Mouse (Mus musculus) MEL (cell line): ENCODE data around the gene Rbm45. TPM values are rescaled to one million over a fixed set of nuclear protein-coding genes. Genes with fewer than 3 reads are reported as not detected.

Experiments used
- DNase-seq: peaks from one replicate; pipeline ENCODE4 v3.0.0; 2011; ENCODE audit warnings: low read depth, low spot score
- H3K27ac ChIP-seq: 2 replicates; pipeline ENCODE4 v1.5.1; 2012; ENCODE audit warnings: low read depth, mild to moderate bottlenecking, control low read depth, low read length, moderate library complexity; ENCODE audit not compliant: control insufficient read depth
- H3K27me3 ChIP-seq, 2 experiments: fragments of 150-350 bp in 1 of 2; sonication (generic) in 1 of 2; 2 replicates each; pipeline ENCODE4 v1.6.1; 2012; ENCODE audit warnings: low read length in 2 of 2, mild to moderate bottlenecking in 2 of 2, improper control_type of control experiment in 1 of 2, moderate library complexity in 1 of 2; ENCODE audit not compliant: insufficient read depth in 2 of 2, control insufficient read depth in 1 of 2
- H3K36me3 ChIP-seq, 2 experiments: 2 replicates each; pipeline ENCODE4 v1.6.1; 2012 to 2014; ENCODE audit warnings: low read length in 2 of 2, improper control_type of control experiment in 1 of 2, inconsistent platforms in 1 of 2, mild to moderate bottlenecking in 1 of 2; ENCODE audit not compliant: insufficient read depth in 2 of 2, control insufficient read depth in 1 of 2
- H3K4me1 ChIP-seq, 2 experiments: fragments of 150-350 bp in 1 of 2; sonication (generic) in 1 of 2; 2 replicates each; pipeline ENCODE4 v1.6.1; 2012; ENCODE audit warnings: low read length in 2 of 2, improper control_type of control experiment in 1 of 2, mild to moderate bottlenecking in 1 of 2; ENCODE audit not compliant: insufficient read depth in 2 of 2, control insufficient read depth in 1 of 2
- H3K4me3 ChIP-seq, 2 experiments: fragments of 150-350 bp in 1 of 2; sonication (generic) in 1 of 2; 2 replicates each; pipeline ENCODE4 v1.5.1; 2012; ENCODE audit warnings: low read depth in 2 of 2, low read length in 2 of 2, mild to moderate bottlenecking in 2 of 2, moderate library complexity in 2 of 2, control low read depth in 1 of 2, improper control_type of control experiment in 1 of 2; ENCODE audit not compliant: control insufficient read depth in 1 of 2, insufficient read depth in 1 of 2
- H3K79me2 ChIP-seq: 2 replicates; pipeline ENCODE4 v1.6.1; 2012; ENCODE audit warnings: mild to moderate bottlenecking, low read length, moderate library complexity; ENCODE audit not compliant: control insufficient read depth, poor library complexity, insufficient read depth
- H3K9ac ChIP-seq: 2 replicates; pipeline ENCODE4 v1.6.1; 2012; ENCODE audit warnings: low read depth, mild to moderate bottlenecking, control low read depth, low read length, moderate library complexity; ENCODE audit not compliant: control insufficient read depth, poor library complexity, severe bottlenecking
- H3K9me3 ChIP-seq: fragments of 150-350 bp; sonication (generic); replicated peaks from 2 replicates; pipeline ENCODE4 v1.6.1; 2012; ENCODE audit warnings: mild to moderate bottlenecking, low read length, improper control_type of control experiment, moderate library complexity; ENCODE audit not compliant: insufficient read depth
- BHLHE40 ChIP-seq: IDR thresholded peaks from 2 replicates; pipeline ENCODE4 v1.6.1; 2012; ENCODE audit warnings: low read depth, mild to moderate bottlenecking, inconsistent platforms, low read length, improper control_type of control experiment, borderline replicate concordance
- CHD2 ChIP-seq: IDR thresholded peaks from 2 replicates; pipeline ENCODE4 v1.6.1; 2011; ENCODE audit warnings: low read length, improper control_type of control experiment
- CTCF ChIP-seq, 3 experiments: IDR thresholded peaks in 2 of 3; conservative IDR thresholded peaks in 1 of 3; 2 replicates each; pipeline ENCODE4 v1.5.1; 2011 to 2012; ENCODE audit warnings: low read length in 3 of 3, low read depth in 2 of 3, mild to moderate bottlenecking in 2 of 3, improper control_type of control experiment in 1 of 3, inconsistent platforms in 1 of 3, mixed read lengths in 1 of 3, moderate library complexity in 1 of 3; ENCODE audit not compliant: control insufficient read depth in 1 of 3, insufficient read depth in 1 of 3, poor library complexity in 1 of 3, severe bottlenecking in 1 of 3
- E2F4 ChIP-seq: IDR thresholded peaks from 2 replicates; pipeline ENCODE4 v1.6.1; 2011; ENCODE audit warnings: low read depth, low read length, improper control_type of control experiment, borderline replicate concordance
- ELF1 ChIP-seq: IDR thresholded peaks from 2 replicates; pipeline ENCODE4 v1.6.1; 2014; ENCODE audit warnings: low read depth, mild to moderate bottlenecking, inconsistent platforms, low read length, improper control_type of control experiment, moderate library complexity
- EP300 ChIP-seq, 2 experiments: IDR thresholded peaks; 2 replicates each; pipeline ENCODE4 v1.6.1; 2011; ENCODE audit warnings: improper control_type of control experiment in 2 of 2, low read length in 2 of 2, low read depth in 1 of 2, mild to moderate bottlenecking in 1 of 2
- ETS1 ChIP-seq: IDR thresholded peaks from 2 replicates; pipeline ENCODE4 v1.6.1; 2012; ENCODE audit warnings: low read depth, mild to moderate bottlenecking, inconsistent platforms, low read length, improper control_type of control experiment, moderate library complexity
- HCFC1 ChIP-seq: IDR thresholded peaks from 2 replicates; pipeline ENCODE4 v1.6.1; 2012; ENCODE audit warnings: low read depth, mild to moderate bottlenecking, inconsistent platforms, low read length, improper control_type of control experiment, moderate library complexity
- KAT2A ChIP-seq: conservative IDR thresholded peaks from 2 replicates; pipeline ENCODE4 v1.6.1; 2012; ENCODE audit warnings: low read depth, low read length, improper control_type of control experiment, inconsistent platforms
- MAX ChIP-seq: IDR thresholded peaks from 2 replicates; pipeline ENCODE4 v1.6.1; 2011; ENCODE audit warnings: low read length, improper control_type of control experiment
- MAZ ChIP-seq: IDR thresholded peaks from 2 replicates; pipeline ENCODE4 v1.6.1; 2012; ENCODE audit warnings: low read depth, mild to moderate bottlenecking, inconsistent platforms, low read length, improper control_type of control experiment
- MEF2A ChIP-seq: IDR thresholded peaks from 2 replicates; pipeline ENCODE4 v1.6.1; 2014; ENCODE audit warnings: low read depth, mild to moderate bottlenecking, inconsistent platforms, low read length, improper control_type of control experiment; ENCODE audit not compliant: poor library complexity, insufficient replicate concordance, severe bottlenecking; ENCODE audit errors: extremely low read depth
- MYC ChIP-seq: IDR thresholded peaks from 2 replicates; pipeline ENCODE4 v1.6.1; 2011; ENCODE audit warnings: low read depth, mild to moderate bottlenecking, low read length, improper control_type of control experiment, moderate library complexity
- NELFE ChIP-seq: IDR thresholded peaks from 2 replicates; pipeline ENCODE4 v1.6.1; 2011; ENCODE audit warnings: low read depth, low read length, improper control_type of control experiment
- POLR2AphosphoS2 ChIP-seq: IDR thresholded peaks from 2 replicates; pipeline ENCODE4 v1.6.1; 2011; ENCODE audit warnings: low read length, improper control_type of control experiment
- RCOR1 ChIP-seq: IDR thresholded peaks from 2 replicates; pipeline ENCODE4 v1.6.1; 2012; ENCODE audit warnings: low read depth, mild to moderate bottlenecking, inconsistent platforms, low read length, improper control_type of control experiment
- SIN3A ChIP-seq: IDR thresholded peaks from 2 replicates; pipeline ENCODE4 v1.6.1; 2012; ENCODE audit warnings: low read length, improper control_type of control experiment, inconsistent platforms
- SMC3 ChIP-seq: IDR thresholded peaks from 2 replicates; pipeline ENCODE4 v1.6.1; 2011; ENCODE audit warnings: low read depth, low read length, improper control_type of control experiment
- TAL1 ChIP-seq: IDR thresholded peaks from 2 replicates; pipeline ENCODE4 v1.6.1; 2012; ENCODE audit warnings: mild to moderate bottlenecking, inconsistent platforms, low read length, moderate library complexity, mixed read lengths
- TBP ChIP-seq: IDR thresholded peaks from 2 replicates; pipeline ENCODE4 v1.8.0; 2011; ENCODE audit warnings: low read depth, low read length, improper control_type of control experiment
- TCF12 ChIP-seq: IDR thresholded peaks from 2 replicates; pipeline ENCODE4 v1.6.1; 2014; ENCODE audit warnings: low read depth, mild to moderate bottlenecking, inconsistent platforms, low read length, improper control_type of control experiment, moderate library complexity
- USF2 ChIP-seq, 2 experiments: IDR thresholded peaks; 2 replicates each; pipeline ENCODE4 v1.6.1; 2011 to 2012; ENCODE audit warnings: improper control_type of control experiment in 2 of 2, low read length in 2 of 2, borderline replicate concordance in 1 of 2, inconsistent platforms in 1 of 2, low read depth in 1 of 2, mild to moderate bottlenecking in 1 of 2; ENCODE audit not compliant: insufficient read depth in 1 of 2
- ZC3H11A ChIP-seq: IDR thresholded peaks from 2 replicates; pipeline ENCODE4 v1.6.1; 2012; ENCODE audit warnings: low read depth, mild to moderate bottlenecking, inconsistent platforms, low read length, improper control_type of control experiment
- ZNF384 ChIP-seq: IDR thresholded peaks from 2 replicates; pipeline ENCODE4 v1.6.1; 2012; ENCODE audit warnings: low read depth, mild to moderate bottlenecking, inconsistent platforms, low read length, improper control_type of control experiment
- polyA plus RNA-seq, 2 experiments: library from polyadenylated mRNA; stranded (reverse) in 1 of 2; unstranded in 1 of 2; fragments of >175 nt in 1 of 2; fragments of >200 nt in 1 of 2; gene quantifications; 2 replicates each; pipeline versions ENCODE4 v1.2.1 to v1.2.4; 2012; ENCODE audit warnings: low replicate concordance in 2 of 2, low read depth in 1 of 2; ENCODE audit not compliant: insufficient read length in 2 of 2, insufficient read depth in 1 of 2, missing spikeins in 1 of 2
- total RNA-seq: library from RNA; depleted of rRNA; stranded (reverse); fragments of 300-350 nt; gene quantifications from 2 replicates; pipeline ENCODE4 v1.2.3, GENCODE M21; 2012

Gene Rbm45
- total and polyA plus RNA-seq, 3 experiments: 38.8 to 39.4 TPM; not detected in 1

DNA sequence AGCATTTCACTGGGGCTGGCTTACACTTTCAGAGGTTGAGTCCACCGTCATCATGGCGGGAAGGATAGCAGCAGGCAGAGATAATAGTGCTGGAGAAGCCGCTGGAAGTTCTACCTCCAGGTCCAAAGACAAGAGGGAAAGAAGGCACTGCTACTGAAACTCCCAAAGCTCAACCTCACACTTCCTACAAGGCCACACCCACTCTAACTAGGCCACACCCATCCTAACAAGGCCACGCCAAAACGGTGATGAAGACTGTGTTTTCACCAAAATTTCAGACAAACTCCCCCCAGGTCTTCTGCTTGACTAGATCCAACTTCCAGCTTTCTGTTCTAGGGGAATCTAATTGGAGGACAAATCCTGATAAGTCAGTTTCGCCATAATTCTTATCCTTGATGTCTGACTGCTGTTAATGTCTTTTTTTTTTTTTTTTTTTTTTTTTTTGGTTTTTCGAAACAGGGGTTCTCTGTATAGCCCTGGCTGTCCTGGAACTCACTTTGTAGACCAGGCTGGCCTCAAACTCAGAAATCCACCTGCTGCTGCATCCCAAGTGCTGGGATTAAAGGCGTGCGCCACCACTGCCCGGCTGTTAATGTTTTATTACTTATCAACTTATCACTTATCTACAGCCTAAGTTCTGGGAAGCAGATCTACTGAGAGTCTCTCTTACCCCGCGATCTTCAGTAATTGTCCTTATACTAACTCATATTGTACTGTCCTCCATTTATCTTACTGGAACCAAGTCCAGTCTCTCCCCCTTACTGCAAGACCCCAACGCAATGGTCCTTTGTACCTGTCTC, 723 bp upstream of the Rbm45 start:
- no peak for TF ChIP-seq E2F4
- TF ChIP-seq ZNF384: peak; percentile 81
- Histone ChIP-seq H3K27me3 (no peaks in the 10 kb centered on the region), H3K9me3 (no peaks in the 10 kb centered on the region), H3K9ac (peak overlapping the region; percentile 29), H3K79me2 (peaks cover 12% of the 10 kb centered on the region), H3K4me1 (peaks cover 3 to 17% of the 10 kb centered on the region in 2 experiments), H3K27ac (peak overlapping the region; percentile 31), H3K36me3 (peaks cover 4 to 22% of the 10 kb centered on the region in 2 experiments), H3K4me3 (peak overlapping the region in 1 of 2 experiments; percentile 35; a peak in 2 of 4 replicates)
- DNase-seq: peak; percentile 56

DNA sequence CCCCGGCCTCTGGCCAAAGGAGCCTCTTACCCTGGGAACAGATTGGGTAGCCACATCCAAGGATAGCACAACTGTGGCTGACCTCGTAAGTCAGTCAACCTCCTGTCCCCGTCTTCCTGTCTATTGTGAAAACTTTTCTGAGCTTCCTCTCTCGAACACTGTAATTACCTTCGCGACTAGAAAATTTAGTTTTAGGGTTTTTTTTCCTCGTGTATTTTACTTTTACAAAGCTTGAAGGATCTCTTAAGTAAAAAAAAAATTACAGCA, 805 bp downstream of the Rbm45 start:
- Histone ChIP-seq H3K9ac (peak overlapping the region; percentile 98), H3K9me3 (no peaks in the 10 kb centered on the region), H3K27me3 (no peaks in the 10 kb centered on the region), H3K4me3 (peak overlapping the region; percentile 71 to 94), H3K79me2 (peaks cover 12% of the 10 kb centered on the region), H3K27ac (peak overlapping the region; percentile 89), H3K36me3 (peaks cover 4 to 22% of the 10 kb centered on the region in 2 experiments), H3K4me1 (peaks cover 3 to 17% of the 10 kb centered on the region in 2 experiments)
- DNase-seq: no peak
- TF ChIP-seq POLR2AphosphoS2 (no peak), CHD2 (no peak), HCFC1 (no peak), MAZ (no peak), BHLHE40 (no peak), USF2 (IDR thresholded peaks at IDR 0.05; ENCODE audit: borderline replicate concordance in 1 of 2, insufficient read depth in 1 of 2, low read depth in 1 of 2, low read length in 2 of 2) (no peak), TBP (no peak), ETS1 (no peak), MAX (no peak)

- H3K9ac ChIP-seq: peak overlapping the region; percentile 3; the same call in 1 of the 2 replicates
- peak overlapping the region in 1 of 2 experiments; percentile 13; a peak in 2 of 4 replicates for H3K4me3 ChIP-seq
- H3K79me2 ChIP-seq: peaks cover 12% of the 10 kb centered on the region
- DNase-seq: peak; percentile 88
- no peaks in the 10 kb centered on the region for H3K9me3 ChIP-seq
- H3K4me1 ChIP-seq: peaks cover 3 to 17% of the 10 kb centered on the region in 2 experiments
- H3K27ac ChIP-seq: peak overlapping the region; percentile 71
- peaks cover 4 to 22% of the 10 kb centered on the region in 2 experiments for H3K36me3 ChIP-seq
- no peaks in the 10 kb centered on the region for H3K27me3 ChIP-seq
- TF ChIP-seq TAL1 (peak; percentile 80), ZC3H11A (no peak), ETS1 (peak; percentile 89), MEF2A (no peak), SMC3 (no peak), RCOR1 (peak; percentile 98), ELF1 (no peak), USF2 (IDR thresholded peaks at IDR 0.05; ENCODE audit: borderline replicate concordance in 1 of 2, insufficient read depth in 1 of 2, low read depth in 1 of 2, low read length in 2 of 2) (peak in 1 of 2 experiments; percentile 58; a peak in 1 of 4 replicates), CTCF (IDR thresholded peaks at IDR 0.05 in 2 of 3, conservative IDR thresholded peaks at IDR 0.05 in 1 of 3; ENCODE audit: control insufficient read depth in 1 of 3, insufficient read depth in 1 of 3, low read depth in 2 of 3, low read length in 3 of 3, poor library complexity in 1 of 3, severe bottlenecking in 1 of 3) (no peak), SIN3A (peak; percentile 80), KAT2A (peak; percentile 31; the same call in 1 of the 2 replicates), MYC (peak; percentile 93), NELFE (peak; percentile 24; the same call in 1 of the 2 replicates), EP300 (IDR thresholded peaks at IDR 0.05; ENCODE audit: low read depth in 1 of 2, low read length in 2 of 2) (peak; percentile 90 to 96), CHD2 (no peak), TCF12 (peak; percentile 92), HCFC1 (0 out of 2 replicates have a peak, but pooled peaks have one; percentile 42), ZNF384 (no peak)
Observed at GRCm38 (mm10) chr2:76372244-76372643, 2.5 kb downstream of the Rbm45 start.
